ENCODE assay signal across 9 mouse cellular contexts in the genomic region with DNA sequence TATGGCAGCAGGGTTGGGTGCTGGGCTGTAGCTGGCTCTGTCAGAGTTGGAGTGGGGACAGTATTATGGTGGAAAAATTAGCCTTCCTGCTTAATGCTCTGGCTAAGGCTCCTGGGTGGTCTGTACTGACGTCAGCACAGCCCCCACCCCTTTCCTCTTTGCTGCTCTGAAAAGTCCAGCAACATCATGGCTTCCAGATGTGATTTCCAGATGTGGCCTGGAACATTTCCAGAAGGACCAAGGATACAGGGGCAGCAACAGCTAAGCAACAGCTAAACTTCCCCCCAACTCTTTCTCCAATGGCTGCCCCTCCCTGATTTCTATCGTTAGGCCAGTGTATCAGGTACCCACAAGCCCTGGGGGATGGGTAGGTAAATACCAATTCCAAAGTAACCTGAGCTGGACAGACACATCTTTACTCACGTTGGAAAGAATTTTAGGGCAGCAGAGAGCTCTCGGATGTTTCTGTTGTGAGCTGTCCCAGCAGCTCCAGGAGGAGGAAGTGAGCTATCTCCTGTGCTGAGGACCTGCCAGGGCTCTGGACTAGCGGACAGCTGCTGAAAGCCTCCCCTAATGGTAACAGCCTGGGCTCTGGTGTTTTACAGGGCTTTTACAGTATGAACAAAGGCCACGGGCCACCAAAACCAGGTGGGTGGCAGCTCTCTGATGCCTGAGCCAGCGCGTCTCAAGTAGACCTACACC. TPM values are rescaled to one million over a fixed set of nuclear protein-coding genes. Genes with fewer than 3 reads are reported as not detected.
A peak's percentile ranks its signal among the peaks of the same experiment; 100 is the strongest.
DNase-seq lines count a peak whose midpoint lies in the region; ATAC-seq and TF ChIP-seq lines count a peak whose summit lies in the region.
"Had no signal": no experiment of that assay in that cellular context is flagged by ENCODE, and none has a peak within 500 bp of the region (broad histone marks: within the 10 kb centered on the region; RNA-seq: fewer than 3 reads in every experiment).

No protein-coding gene starts in this region.

- H3K27me3 ChIP-seq in C2C12 (ENCODE audit: control insufficient read depth, insufficient read depth, insufficient read length): no peaks in the 10 kb centered on the region
- H3K27me3 ChIP-seq in intestine, embryonic 16.5 days (replicated peaks; ENCODE audit: control insufficient read depth, insufficient read depth, low read length): no peaks in the 10 kb centered on the region
- H3K27me3 ChIP-seq: midbrain, embryonic 15.5 days had no signal

- peak overlapping the region; percentile 74 for H3K27ac ChIP-seq in intestine, embryonic 16.5 days (ENCODE audit: low read length)
- H3K27ac ChIP-seq: midbrain, embryonic 15.5 days had no signal

- TF ChIP-seq POLR2A in brain, embryonic 14.5 days (IDR thresholded peaks at IDR 0.05; ENCODE audit: borderline replicate concordance, extremely low read depth, insufficient read depth, insufficient read length, poor library complexity, severe bottlenecking): no peak

- H3K4me2 ChIP-seq in intestine, embryonic 16.5 days (ENCODE audit: low read depth, low read length): no peak overlapping the region
- H3K4me2 ChIP-seq: midbrain, embryonic 15.5 days had no signal

- 38% methylated on average over 8 of the region's 8 CpGs for WGBS in intestine, embryonic 16.5 days

- H3K36me3 ChIP-seq in C2C12 (ENCODE audit: control insufficient read depth, insufficient read depth): no peaks in the 10 kb centered on the region
- H3K36me3 ChIP-seq in intestine, embryonic 16.5 days (ENCODE audit: control insufficient read depth, insufficient read depth, low read length): no peaks in the 10 kb centered on the region
- H3K36me3 ChIP-seq: midbrain, embryonic 15.5 days had no signal

- H3K9ac ChIP-seq in intestine, embryonic 16.5 days (ENCODE audit: low read depth, low read length): no peak overlapping the region
- H3K9ac ChIP-seq: midbrain, embryonic 15.5 days had no signal

- no peaks in the 10 kb centered on the region for H3K9me3 ChIP-seq in intestine, embryonic 16.5 days (ENCODE audit: control insufficient read depth, low read length)
- H3K9me3 ChIP-seq: midbrain, embryonic 15.5 days had no signal

- H3K79me3 ChIP-seq in C2C12 (ENCODE audit: low read depth): no peaks in the 10 kb centered on the region

- H3K4me1 ChIP-seq in intestine, embryonic 16.5 days (ENCODE audit: control insufficient read depth, insufficient read depth, low read length): peaks cover 20% of the 10 kb centered on the region; the same call in 1 of the 2 replicates
- H3K4me1 ChIP-seq: midbrain, embryonic 15.5 days had no signal

- no peak for TF ChIP-seq CTCF in C2C12 (IDR thresholded peaks at IDR 0.05; ENCODE audit: control insufficient read depth, insufficient read depth, insufficient read length)
- TF ChIP-seq CTCF in brain, embryonic 14.5 days (IDR thresholded peaks at IDR 0.05; ENCODE audit: borderline replicate concordance, extremely low read depth, insufficient read depth, insufficient read length): no peak

- peak; percentile 3 for DNase-seq in brain, embryonic 14.5 days (ENCODE audit: low read depth)
- DNase-seq in gastrocnemius, postnatal 25 days: peak; percentile 52
- no peak for DNase-seq in layer of hippocampus, adult 8-10 months (ENCODE audit: low spot score in 2 of 2)
- no peak for DNase-seq in left cerebral cortex, postnatal 10 days (ENCODE audit: extremely low spot score in 1 of 2, low spot score in 2 of 2)
- DNase-seq in thymus, postnatal 14 days: no peak
- DNase-seq: layer of hippocampus, postnatal 36 days had no signal

- H3K4me3 ChIP-seq in C2C12 (ENCODE audit: insufficient read depth, poor library complexity, severe bottlenecking): no peak overlapping the region
- no peak overlapping the region for H3K4me3 ChIP-seq in intestine, embryonic 16.5 days (ENCODE audit: low read length)
- H3K4me3 ChIP-seq: midbrain, embryonic 15.5 days had no signal

- no peak overlapping the region for H3ac ChIP-seq in C2C12 (ENCODE audit: control insufficient read depth, insufficient read length, low read depth)

- no peaks in the 10 kb centered on the region for H3K79me2 ChIP-seq in C2C12 (ENCODE audit: control insufficient read depth, insufficient read depth)

- peak; percentile 45 for ATAC-seq in intestine, embryonic 16.5 days
- ATAC-seq: midbrain, embryonic 15.5 days had no signal

- intact Hi-C loops in left cerebral cortex, postnatal 10 days (cut with DNase I): no loop called here

TF ChIP-seq in C2C12, 6 proteins besides CTCF, POLR2A, EP300 and RAD21:
- TF ChIP-seq MAX (IDR thresholded peaks at IDR 0.05): peak; percentile 78
- TF ChIP-seq MYOD1 (IDR thresholded peaks at IDR 0.05; ENCODE audit: control insufficient read depth, insufficient read length, low read depth): peak; percentile 41
- peak; percentile 71 for TF ChIP-seq FOSL1 (IDR thresholded peaks at IDR 0.05; ENCODE audit: insufficient read depth, low read length, poor library complexity, severe bottlenecking)
- no peak for TF ChIP-seq MYOG (IDR thresholded peaks at IDR 0.05; ENCODE audit: control insufficient read depth, extremely low read depth, insufficient read length)
- TF ChIP-seq CEBPB (IDR thresholded peaks at IDR 0.05; ENCODE audit: low read depth): no peak
- no peak for TF ChIP-seq USF1 (IDR thresholded peaks at IDR 0.05; ENCODE audit: low read depth)

RNA-seq across cellular contexts. Expression of a gene that starts 49.3 kb away (rescaled TPM):
- 4.9 TPM for polyA plus RNA-seq in C2C12 (2012; fragmentation: generic; extraction: Trizol)
- polyA plus RNA-seq in brain, embryonic 14.5 days (2012; rRNA removed): 36.2 and 41.0 TPM in 2 replicates
- total RNA-seq in gastrocnemius, postnatal 25 days (2021): 1 to 10 TPM in 1 of 2 experiments, under 1 TPM in 1; 0.82 to 1.6 TPM
- 1.7 and 2.3 TPM in 2 replicates for polyA plus RNA-seq in intestine, embryonic 16.5 days (2015; fragmentation: Nextera tagmentation; extraction: Ambion mirVana)
- total RNA-seq in layer of hippocampus, adult 8-10 months (2022): 10 to 100 TPM; 26.5 to 30.2 (median 28.2) TPM
- total RNA-seq in left cerebral cortex, postnatal 10 days (2021): 10 to 100 TPM; 27.6 to 29.0 TPM

Comparison
In these comparisons a context has a peak if more than half of its experiments do, and no peak if none do; other contexts are left out.
1. DNase-seq: peak in brain, embryonic 14.5 days (single experiment) and gastrocnemius, postnatal 25 days (single experiment); none in layer of hippocampus, adult 8-10 months (0 of 2), left cerebral cortex, postnatal 10 days (0 of 2) and thymus, postnatal 14 days (single experiment).
2. RNA of a gene that starts 49.3 kb away (total RNA-seq): 26.5 to 30.2 TPM in layer of hippocampus, adult 8-10 months and 27.6 to 29.0 TPM in left cerebral cortex, postnatal 10 days; 0.82 to 1.6 TPM in gastrocnemius, postnatal 25 days; every median in the first group is over 10 times any median in the second.